Mouse (Mus musculus) kidney, postnatal 25 days (tissue): ENCODE measurements around the gene Ttc7.

Experiments
- DNase-seq, 2 experiments: peaks; one replicate each; pipeline ENCODE4 v3.0.0; 2021; ENCODE audit warnings: mixed read lengths in 2 of 2

Gene Ttc7

DNA sequence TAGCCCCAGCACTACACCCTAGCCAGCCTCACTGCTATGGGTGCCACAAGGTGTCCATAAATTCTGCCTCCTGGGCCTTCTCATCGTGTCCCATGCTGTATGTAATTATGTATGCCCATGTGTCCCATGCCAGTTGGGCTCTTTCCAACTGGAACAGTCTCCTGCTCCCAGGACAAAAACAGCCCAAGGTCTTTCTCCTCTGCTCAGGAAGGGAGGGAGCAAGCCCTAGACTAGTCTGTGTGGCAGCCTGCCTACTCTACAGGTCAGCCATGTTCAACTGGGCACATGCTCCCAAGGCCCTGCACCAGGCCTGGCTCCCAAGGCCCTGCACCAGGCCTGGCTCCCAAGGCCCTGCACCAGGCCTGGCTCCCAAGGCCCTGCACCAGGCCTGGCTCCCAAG is 56.4 kb downstream of the Ttc7 start:
- peak; percentile 47 to 73 for DNase-seq

DNA sequence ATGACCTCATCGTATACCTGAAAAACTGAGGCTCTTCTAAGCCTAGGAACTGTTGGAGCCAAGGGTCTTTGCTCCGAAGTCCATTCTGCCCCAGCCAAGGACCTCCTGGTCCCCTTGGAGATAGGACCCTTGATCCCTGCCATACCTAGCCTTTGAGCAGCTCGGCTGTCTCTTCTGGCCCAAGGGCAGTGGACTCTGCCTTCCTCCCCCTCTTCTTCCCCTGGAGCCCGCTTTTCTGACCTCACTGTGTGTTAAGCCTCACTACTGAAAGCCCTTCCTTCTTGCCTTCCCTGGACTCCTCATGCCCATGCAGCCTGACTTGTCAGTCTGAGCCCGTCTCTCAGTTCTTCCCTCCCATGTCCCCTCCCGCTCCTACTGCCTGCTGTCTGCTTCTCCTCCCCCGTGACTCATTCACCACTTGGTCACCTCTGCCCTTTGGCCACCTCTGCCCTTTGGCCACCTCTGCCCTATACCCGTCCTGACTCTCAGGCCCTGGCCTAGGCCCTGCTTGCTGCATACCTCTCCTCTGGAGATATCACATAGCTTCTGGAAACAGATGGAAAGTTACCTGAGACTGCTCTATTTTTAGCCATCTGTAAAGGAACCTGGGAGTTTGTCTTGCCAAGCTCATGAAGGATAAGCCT is 60.5 kb downstream of the Ttc7 start:
- DNase-seq = peak; percentile 43 to 74

DNA sequence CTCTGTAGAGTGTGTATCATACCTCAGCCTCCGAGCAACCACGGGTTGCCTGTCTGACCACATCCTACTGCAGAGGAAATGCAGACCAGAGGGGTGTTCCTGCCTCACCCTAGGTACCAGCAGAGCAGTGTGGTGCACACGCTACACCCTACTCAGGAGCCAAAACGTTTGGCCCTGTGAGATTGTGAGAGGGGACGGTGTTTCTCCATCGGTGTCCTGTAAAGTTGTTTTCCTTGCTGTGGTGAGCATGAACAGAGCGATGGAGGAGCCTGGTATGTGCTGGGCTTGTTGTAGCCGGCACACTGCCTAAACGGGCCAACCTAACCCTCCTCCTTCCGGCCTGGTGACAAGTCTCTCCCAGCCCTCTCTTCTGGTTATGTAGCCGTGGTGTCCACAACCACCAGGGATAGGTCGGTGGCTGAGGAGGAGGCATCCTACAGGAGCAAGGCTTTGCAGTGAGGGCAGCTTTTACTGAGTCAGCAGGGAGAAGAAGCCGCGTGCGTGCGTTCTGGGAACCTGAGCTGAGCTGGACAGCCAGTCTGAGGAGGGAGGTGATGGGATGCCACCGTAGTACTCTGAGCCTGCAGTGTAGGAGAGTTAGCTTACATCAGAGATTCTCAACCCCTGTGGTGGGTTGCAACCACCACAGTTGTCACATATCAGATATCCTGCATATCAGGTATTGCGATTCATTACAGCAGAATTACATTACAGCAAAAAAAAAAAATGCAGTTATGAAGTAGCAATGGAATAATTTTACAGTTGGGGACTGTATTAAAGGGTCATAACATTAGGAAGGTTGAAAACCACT is 62.0 kb downstream of the Ttc7 start:
- DNase-seq = no peak

DNA sequence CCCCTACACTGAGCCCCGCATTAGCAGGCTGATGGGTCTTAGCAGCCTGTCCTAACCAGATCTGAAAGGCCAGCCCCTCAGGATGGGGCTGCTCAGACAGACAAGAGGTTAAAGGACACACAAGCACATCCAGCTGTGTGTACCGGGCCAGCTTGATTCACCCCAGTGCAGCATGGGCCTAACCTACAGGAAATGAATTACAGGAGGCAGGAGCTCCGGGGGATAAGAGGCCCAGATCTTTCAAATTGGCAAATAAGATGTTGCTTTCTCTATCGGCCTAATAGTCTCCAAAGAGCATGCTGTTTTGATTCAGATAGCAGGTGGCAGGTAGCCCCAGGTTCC is 62.5 kb downstream of the Ttc7 start:
- no peak for DNase-seq

DNA sequence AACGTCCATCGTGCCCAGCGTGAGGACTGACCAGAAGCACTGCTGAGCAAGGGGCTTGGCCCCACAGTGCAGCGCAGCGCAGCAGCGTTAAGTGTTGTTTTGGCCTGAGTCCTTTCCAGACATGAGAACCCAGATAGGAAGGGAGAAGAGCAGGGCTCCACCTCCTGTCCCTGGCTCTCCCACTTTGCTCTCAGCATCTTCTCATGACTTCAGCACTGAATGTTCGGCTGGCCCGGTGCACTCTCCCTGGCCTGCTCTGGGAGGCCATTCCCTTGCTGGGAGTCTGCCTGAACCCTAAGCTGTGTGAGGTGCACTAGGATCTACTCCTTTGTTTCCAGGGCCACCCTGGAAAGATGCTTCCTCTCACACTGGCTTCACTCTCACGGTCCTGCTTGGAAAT is 65.7 kb downstream of the Ttc7 start:
- DNase-seq = no peak

DNA sequence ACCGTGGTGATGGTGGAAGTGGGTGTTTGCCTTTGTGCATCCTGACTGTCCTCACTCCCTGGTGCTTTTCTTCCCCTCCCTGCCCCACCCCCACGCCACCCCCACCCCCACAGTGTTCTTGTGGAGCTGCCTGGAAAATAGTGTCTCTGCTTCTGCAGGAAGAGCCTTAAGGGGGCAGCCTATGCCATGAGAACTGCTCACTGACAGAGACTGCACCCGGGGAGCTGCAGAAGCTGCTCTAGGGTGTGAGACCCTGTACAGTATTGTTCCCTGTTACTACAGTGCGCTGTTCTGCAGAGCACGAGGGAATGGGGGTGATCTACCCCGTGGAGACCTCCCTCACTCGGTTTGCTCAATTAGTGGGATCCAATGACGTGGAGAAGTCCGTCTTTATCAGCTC is 66.4 kb downstream of the Ttc7 start:
- no peak for DNase-seq

DNA sequence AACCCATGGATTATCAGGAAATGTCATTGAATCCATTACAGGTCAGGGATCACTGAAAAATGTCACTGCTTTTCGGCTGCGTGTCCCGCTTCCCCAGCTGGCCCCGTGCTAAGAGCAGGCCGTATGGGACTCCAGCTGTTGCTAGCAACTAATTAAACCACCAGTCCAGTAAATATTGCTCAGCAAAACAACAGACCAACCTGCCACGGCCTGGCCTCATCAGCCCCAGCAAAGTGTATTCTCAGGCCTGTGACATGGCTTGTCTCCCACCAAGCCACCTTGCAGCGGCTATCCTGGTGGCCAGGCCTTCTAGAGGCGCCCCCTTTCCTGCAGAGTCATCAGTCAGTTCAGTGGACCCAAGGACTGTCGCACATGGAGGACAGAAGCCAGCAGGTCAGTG is 66.9 kb downstream of the Ttc7 start:
- peak; percentile 36 to 55 for DNase-seq

DNA sequence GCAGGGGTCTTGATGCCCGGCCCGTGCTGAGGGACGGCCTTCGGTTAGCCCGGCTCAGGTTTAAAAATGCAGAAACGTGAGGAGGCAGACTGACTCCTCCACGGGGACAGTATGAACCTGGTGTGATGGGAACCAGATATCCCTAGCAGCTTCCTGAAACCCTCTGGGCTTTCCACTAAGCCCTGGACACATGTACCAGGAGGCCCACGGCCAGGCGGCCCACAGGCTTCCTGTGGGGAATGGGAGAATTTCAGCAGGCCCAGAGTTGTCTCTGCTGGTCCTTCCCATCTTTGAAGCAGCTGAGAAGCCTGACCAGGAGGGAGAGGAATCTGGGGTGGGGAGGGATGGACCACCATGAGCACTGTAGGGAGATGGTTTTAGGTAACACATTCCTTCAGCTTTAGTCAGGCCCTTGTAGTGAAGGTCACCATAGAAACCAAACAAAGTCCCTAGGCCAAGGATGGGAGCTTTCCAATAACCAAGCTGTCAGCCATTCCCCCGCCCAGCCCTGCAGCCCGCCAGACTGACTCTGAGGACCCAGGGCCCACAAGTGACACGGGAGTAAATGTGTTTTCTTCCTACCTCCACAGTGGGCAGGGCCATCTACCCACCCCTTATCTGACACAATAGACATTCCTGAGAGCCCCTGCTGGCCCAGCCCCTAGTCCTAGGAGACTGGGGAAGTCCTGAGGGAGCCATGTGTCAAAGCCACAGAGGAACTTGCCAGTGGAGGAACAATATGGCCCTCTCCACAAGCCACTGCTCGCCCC is 68.0 kb downstream of the Ttc7 start:
- no peak for DNase-seq

DNA sequence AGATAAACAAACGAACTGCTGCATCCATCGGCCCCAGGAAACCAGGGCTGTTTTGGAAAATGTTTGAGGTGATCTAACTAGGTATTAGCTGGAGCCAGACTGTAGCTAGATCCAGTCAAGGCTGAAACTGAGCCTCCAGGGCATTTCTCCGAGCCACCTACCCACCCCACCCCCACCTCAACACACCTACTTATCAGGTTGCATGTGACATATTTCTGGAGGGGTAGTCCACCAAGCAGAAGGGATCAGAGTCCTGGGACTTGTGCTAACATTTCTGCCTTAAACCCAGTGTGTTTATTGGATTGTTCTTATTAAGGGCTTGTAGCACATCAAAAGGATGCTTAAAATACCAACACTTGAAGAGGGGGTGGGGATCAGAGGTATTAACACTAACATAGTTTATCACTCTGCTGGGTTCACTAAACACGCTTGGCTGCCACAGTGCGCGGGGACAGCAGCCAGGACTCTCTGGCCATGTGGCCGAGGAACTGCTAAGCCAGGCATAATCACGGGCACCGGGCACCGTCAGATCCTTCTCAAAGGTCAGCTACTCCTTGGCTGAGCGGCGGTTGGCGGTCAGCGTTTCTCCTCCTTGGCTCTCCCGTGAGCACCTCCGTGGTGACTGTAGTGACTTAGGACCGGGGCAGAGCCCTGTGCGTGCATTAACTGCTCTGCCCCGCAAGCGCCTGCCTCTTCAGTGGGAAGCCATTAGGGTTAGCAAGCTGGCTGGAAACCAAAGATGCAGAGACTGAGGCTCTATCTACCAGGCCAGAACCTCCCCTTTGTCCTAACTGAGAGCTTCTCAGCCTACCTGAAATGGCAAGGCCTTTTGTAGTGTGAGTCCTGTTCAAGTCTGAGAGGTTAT is 68.8 kb downstream of the Ttc7 start:
- peak; percentile 84 to 93 for DNase-seq

DNA sequence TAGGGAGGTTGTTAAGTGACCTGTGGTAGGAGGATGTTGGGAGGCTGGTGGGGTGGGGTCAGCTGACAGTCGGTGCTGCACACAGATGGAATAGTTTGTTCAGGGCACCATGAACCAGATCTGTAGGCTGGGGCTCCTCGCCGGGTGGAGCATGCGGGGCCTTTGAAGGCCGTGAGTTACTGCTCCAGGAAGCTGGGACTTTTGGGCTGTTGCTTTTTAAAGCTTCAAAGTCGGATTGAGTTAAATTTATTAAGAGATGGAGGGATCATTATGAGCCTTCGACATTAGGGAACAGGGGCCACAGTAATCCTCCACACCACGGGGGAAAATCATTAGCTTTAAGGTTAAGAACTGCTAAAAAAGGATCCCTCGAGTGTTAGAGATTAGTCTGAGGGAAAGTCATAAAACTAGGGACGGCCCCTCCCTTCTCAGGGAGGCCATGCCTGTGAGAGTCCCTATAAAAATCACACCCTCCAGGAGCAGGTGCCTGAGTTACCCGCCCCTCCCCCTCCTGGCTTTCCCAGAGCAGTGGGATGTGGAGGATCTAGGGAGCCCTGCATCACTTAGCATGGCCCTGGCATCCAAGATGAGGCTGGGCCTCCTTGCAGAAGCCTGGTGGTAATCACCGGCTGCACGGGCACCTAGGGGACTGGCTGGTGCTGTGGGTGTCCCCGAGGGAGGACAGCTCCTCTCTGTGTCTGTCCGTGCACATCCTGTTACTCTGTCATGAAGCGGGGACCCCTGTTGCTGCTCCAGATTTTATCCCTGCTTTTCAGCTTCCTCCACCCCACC is 69.6 kb downstream of the Ttc7 start:
- DNase-seq = peak; percentile 54 to 74

DNA sequence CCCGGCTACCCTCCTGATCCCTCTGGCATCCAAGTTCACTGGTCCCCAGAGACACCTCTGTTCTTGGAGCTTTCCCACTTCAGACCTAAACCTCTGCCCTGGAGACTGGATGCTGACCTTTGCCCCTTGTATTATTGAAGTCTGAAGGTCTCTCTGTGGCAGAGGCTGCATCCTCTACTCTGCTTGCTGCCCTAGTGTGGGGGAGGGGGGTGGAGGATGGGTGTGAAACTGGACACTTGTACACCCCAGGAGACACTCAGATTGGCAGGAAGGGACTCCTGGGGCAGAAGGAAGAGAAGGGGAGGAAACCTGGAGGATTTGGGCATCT is 70.2 kb downstream of the Ttc7 start:
- DNase-seq = peak; percentile 53 to 60

DNA sequence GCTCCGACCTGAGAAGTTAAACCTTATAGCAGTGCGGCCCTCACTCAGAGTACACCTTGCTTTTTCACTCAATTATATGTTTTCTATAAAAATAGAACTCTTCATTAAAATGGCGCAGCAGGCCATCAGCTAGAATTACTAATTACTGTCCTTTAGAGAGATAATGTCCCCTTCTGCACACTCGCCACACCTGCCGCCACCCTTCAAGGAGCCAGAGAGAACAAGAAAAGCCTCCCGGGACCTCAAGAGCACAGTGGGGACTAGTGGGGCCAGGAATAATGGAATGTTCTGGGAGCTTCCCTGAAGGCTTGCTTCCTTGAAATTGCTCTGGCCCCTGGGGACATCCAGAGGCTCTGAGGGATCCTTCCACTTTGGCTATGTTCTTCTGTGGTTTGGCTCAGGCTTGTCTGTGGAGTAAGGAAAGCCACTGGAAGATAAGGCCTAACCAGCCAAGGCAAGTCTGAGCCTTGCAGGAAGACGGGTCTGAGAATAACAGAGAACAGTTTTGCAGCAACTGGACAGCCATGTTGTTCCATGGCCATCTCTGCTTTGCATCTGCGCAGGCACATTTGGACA is 71.1 kb downstream of the Ttc7 start:
- no peak for DNase-seq

DNA sequence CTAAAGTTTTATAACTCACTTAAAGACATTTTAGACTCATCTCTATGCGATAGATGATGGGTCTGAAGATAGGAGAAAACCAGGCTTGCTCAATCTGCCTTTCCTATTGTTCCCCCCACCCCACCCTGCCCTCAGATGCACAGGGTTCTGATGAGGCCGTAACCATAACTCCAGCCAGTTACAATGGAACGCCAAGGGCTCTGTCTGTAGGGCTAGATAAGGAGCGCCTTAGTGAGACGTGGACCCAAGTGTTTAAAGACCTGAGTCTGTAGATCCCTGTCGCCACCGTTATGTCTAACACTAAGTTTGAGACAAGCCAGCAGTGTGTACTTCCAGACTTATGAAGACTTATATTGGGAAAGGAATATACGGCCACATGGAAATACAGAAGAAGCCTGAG is 72.8 kb downstream of the Ttc7 start:
- no peak for DNase-seq

DNA sequence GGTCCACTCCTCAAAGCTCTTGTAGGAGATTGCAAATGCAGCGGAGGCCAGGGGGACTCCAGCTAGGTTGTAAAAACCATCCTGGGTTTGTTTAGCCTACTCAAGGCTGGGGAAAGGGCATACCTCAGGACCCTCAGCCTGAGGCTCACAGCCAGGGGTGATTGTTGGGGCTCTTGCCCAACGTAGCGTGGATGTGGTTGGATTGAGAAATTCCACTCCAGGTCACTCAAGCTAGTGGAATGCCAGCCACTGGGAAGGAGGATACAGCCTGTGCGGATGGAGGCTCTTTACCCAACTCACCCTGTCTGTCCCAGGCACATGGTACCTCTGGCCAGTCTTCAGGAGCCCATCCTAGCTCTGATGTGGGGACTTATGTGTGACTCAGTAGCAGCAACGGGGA is 73.6 kb downstream of the Ttc7 start:
- no peak for DNase-seq

DNA sequence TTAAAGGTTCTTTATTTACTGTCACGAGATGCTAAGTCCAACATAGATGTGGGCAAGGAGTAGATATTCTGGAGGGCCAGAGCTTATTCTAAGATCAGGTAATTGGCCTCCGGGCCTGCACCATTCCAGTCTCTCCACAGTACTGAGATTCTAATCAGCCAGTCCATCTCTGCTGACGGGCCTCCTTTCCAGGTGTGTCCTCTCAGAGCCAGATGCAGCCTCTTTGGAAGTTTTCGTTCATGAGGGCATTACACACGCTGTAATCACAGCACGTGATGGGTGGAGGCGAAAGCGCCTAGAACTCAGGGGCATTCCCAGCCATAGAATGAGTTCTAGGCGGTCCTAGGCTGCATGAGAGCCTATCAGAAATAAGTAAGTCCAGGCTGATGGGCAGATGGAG is 74.8 kb downstream of the Ttc7 start:
- no peak for DNase-seq

DNA sequence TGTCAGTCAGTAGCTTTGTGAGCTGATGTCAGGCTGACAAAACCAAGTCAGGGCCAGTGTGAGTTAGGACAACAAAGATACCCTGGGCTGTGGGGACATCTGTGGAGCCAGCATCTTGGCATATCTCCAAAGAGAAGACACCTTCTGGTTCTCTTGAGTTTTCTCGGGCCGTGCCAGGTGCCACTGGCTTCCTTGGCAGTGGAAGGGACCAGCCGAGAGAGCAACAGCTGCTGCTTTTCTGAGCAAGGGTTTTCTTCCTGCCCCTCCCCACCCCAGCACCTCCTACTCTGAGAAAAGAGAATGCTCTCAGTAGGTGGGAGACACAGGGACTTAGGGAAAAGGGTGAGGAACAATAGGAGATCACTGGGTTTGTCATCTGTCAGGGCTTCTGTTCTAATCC is 78.4 kb downstream of the Ttc7 start:
- DNase-seq = no peak

DNA sequence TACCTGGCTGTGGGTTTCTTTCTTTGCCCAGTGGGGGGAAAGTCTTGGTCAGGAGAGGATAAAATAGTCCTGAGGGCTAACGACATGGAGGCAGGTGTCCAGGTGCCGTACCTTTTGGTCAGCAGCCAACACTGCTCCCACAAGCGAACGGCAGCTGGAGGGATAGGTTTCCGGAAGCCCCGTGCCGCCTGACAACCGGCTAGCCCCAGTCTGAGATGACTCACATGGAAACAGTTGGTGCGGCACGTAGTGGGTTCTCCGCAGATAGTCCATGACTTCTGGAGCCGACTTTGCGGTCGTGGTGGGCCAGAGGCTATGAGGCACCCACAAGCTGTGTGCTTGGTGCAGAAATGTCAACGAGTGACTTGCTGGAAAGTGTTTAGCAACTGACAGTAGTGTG is 81.4 kb downstream of the Ttc7 start:
- DNase-seq = no peak

DNA sequence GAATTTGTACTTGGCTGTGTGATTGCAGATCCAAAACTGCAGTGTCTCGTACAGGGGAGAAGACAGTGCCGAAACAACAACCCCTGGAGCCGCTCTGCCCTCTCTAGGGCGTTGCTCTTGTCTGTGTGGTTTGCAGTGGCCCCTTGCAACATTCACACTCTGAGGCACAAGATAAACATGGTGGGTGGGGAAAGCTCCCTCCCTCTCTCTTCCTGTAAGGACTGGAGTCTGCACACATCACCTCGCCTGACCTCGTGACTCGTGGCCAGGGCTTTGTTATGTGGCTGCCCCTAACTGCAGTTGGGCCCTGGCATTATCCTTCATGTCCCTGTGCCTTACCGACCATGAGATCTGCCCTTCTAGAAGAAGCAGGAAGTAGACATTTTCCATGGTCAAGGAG is 82.6 kb downstream of the Ttc7 start:
- DNase-seq = no peak

DNA sequence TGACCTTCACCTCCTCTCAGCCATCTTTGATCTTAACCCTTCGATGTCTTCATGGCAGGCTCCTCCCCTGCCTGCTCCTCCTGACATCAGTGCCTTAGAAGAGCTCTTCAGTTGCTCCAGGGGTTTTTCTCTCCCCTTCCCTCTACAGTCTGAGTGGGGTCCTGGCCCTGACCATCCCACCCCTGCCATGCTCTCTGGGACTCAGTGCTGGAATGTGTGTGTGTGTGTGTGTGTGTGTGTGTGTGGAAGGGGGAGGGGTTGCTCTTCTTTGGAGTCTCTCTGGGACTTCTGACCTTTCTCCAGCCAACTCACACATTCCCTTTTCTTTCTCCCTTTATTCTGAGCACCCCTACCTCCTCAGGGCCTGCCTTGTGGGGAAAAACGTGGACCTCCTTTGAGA is 83.8 kb downstream of the Ttc7 start:
- no peak for DNase-seq

DNA sequence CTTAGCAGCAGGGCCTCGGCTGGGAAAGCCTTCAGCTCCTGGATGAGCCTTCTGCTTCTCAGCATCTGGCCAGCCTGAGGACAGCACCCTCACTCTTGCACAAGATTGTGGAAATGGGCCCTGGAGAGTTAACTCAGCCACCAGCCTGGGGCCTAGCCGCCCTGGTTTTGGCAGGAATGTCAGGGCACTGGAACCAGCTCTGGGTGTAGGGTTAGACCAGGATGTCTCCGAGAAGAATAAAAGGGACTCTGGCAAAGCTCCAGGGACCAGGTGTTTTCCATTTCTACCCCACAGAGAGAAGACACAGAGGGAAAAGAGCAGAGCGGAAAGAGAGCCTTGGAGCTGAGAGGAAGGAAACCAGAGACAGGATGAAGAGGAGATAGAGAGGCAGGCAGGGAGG is 84.5 kb downstream of the Ttc7 start:
- no peak for DNase-seq

DNA sequence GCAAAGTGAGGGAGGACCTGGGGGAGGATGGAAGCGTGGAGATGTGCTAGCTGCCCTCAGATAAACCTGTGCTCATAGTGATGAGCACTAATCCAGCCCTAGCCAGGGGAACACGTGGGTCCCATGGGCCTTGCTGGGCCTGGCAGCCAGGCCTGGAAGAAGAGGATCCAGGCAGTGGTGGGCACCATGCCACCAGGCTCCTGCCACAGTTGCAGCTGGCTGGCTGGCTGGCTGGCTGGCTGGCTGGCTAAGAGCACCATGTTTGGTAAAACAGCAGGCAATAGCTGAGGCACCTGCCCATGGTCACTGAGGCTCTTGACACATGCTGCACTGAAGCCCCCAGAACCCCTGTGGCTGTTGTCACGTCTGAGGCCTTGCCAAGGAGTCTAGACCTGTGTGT is 85.0 kb downstream of the Ttc7 start:
- DNase-seq = peak; percentile 53 to 78

DNA sequence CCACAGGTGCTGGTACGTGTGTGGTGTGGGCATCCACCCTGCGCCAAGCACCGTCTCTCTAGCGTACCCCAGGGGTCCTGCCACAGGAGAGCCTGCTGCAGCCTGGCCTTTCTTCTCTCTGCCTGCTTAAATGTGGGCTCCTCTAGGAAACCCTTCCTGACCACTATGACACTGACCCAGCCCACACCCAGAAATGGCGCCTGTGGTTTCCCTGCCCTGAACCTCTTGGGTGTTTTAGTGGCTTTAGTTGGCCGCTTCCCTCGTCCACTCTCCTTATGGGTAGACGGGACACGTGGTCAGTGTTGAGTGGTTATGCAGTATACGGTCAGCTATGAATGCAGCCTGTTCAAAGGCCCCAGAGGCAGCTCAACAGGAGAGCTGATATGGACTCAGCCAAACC is 85.8 kb downstream of the Ttc7 start:
- no peak for DNase-seq
